Mouse (Mus musculus) midbrain, embryonic 12.5 days (tissue): ENCODE data around the gene Wnt5b. TPM values are rescaled to one million over a fixed set of nuclear protein-coding genes. Genes with fewer than 3 reads are reported as not detected.

Experiments used
- ATAC-seq: fragments of 200-750 bp; cut with Nextera tagmentation; 2 replicates; pipeline ENCODE4 v1.8.0; 2017; ENCODE audit warnings: low read depth, moderate TSS enrichment, moderate library complexity; ENCODE audit not compliant: low FRiP score
- H3K27ac ChIP-seq: fragments of 300-500 bp; sonication (generic); replicated peaks from 2 replicates; pipeline ENCODE4 v1.5.1; 2016; ENCODE audit warnings: mild to moderate bottlenecking
- H3K27me3 ChIP-seq: fragments of 300-500 bp; sonication (generic); 2 replicates; pipeline ENCODE4 v1.6.1; 2016; ENCODE audit warnings: mild to moderate bottlenecking
- H3K36me3 ChIP-seq: fragments of 300-500 bp; sonication (generic); 2 replicates; pipeline ENCODE4 v1.6.1; 2016
- H3K4me1 ChIP-seq: fragments of 300-500 bp; sonication (generic); 2 replicates; pipeline ENCODE4 v1.6.1; 2016
- H3K4me2 ChIP-seq: fragments of 300-500 bp; sonication (generic); replicated peaks from 2 replicates; pipeline ENCODE4 v1.6.1; 2016; ENCODE audit warnings: mild to moderate bottlenecking, moderate library complexity
- H3K4me3 ChIP-seq: fragments of 300-500 bp; sonication (generic); 2 replicates; pipeline ENCODE4 v1.5.1; 2016; ENCODE audit warnings: mild to moderate bottlenecking
- H3K9ac ChIP-seq: fragments of 300-500 bp; sonication (generic); replicated peaks from 2 replicates; pipeline ENCODE4 v1.6.1; 2016; ENCODE audit warnings: mild to moderate bottlenecking, moderate library complexity
- H3K9me3 ChIP-seq: fragments of 300-500 bp; sonication (generic); 2 replicates; pipeline ENCODE4 v1.6.1; 2016; ENCODE audit warnings: mild to moderate bottlenecking
- WGBS: fragments of 180-500 bp; shearing (Covaris S2); methylation state at CpG from one replicate; pipeline ENCODE4 v1.1.7; 2016; 5-methylcytosine and 5-hydroxymethylcytosine counted together
- polyA plus RNA-seq: library from polyadenylated mRNA; unstranded; fragments of >200 nt; fragmentation: Nextera tagmentation; extraction: Ambion mirVana; gene quantifications from 2 replicates; pipeline ENCODE4 v1.2.1, GENCODE M21; 2016

The Wnt5b gene
- polyA plus RNA-seq, 1 experiment from 2014 or later = 10.6 TPM

DNA sequence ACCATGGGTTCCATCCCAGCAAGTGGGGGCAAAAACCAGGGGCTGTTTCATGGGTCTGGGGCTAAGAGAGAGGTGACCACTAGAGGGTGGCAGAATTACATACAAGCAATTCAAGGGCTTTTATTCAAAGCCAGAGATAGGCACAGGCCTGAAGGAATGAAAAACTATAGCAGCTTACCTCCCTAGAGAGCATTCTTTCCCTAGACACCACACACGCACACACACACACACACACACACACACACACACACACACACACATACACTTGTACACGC lies 76.4 kb downstream of the Wnt5b start:
- no peaks in the 10 kb centered on the region for H3K9me3 ChIP-seq
- no peaks in the 10 kb centered on the region for H3K36me3 ChIP-seq
- H3K9ac ChIP-seq = no peak overlapping the region
- H3K27me3 ChIP-seq = no peaks in the 10 kb centered on the region
- no peak for ATAC-seq
- peaks cover 6% of the 10 kb centered on the region; the same call in 1 of the 2 replicates for H3K4me1 ChIP-seq
- H3K4me3 ChIP-seq = no peak overlapping the region
- no peak overlapping the region for H3K4me2 ChIP-seq
- H3K27ac ChIP-seq = no peak overlapping the region; the same call in 1 of the 2 replicates
- 92% methylated on average over 2 of the region's 2 CpGs for WGBS

DNA sequence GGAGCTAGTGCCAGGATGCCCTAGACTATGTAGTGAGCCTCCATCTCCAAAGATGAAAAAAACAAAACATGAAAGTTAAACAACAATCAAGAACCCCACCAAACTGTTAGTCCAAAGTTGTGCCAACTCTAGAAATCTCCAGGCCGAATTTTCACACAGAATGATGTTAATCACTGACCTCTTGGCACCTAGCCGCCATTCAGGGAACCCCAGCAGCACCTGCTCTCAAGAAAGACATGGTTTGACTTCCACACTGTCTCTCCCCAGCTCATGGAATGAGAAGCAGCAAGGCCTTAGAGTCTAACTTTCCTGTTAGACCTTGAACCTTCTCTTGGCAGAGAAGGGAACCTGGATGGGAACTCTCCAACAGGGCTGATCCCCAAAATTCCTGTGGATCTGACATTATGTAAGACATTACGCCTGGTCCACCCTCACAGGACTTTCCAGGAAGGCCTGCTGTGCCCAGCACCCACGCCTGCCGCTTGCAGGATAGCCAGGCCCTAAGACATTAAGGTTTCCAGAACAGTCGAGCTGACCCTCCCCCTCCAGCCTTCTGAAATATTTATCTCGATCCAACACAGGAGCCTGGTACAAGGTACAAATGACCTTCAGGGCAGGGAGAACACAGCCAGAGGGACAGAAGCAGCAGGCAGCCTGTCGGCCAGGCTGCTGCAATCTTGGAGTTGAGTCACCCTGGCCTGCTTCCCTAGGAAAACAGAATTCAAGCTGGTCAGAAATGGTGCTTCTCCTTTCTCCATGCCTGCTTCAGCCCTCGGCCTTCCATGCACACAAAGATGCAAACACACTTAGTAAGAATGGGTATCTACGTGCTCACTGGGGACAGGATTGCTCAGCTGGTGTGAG lies 77.0 kb downstream of the Wnt5b start:
- ATAC-seq = no peak

DNA sequence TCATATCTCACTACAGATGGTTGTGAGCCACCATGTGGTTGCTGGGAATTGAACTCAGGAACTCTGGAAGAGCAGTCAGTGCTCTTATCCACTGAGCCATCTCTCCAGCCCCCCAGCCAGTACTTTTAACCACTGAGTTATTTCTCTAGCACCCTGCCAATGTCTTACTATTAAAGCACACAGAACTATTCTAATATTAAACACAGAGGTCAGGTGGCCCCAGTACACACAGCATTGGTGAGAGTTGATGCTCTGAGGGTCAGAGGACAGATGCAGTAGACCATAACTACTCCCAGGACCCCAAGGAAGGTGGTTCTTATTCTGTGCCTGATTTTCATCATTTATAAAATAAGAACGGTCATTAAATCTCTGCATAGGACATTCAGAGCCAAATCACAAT lies 78.0 kb downstream of the Wnt5b start:
- WGBS = 91% methylated on average over 1 of the region's 1 CpGs
- Histone ChIP-seq H3K4me2 (no peak overlapping the region), H3K27ac (no peak overlapping the region), H3K4me1 (peaks cover 6% of the 10 kb centered on the region; the same call in 1 of the 2 replicates), H3K36me3 (no peaks in the 10 kb centered on the region), H3K27me3 (no peaks in the 10 kb centered on the region), H3K9me3 (no peaks in the 10 kb centered on the region), H3K9ac (no peak overlapping the region), H3K4me3 (no peak overlapping the region)
- ATAC-seq = no peak

More for the DNA sequence above, 77.0 kb downstream of the Wnt5b start:
- H3K27ac ChIP-seq = no peak overlapping the region; the same call in 1 of the 2 replicates
- H3K9ac ChIP-seq = no peak overlapping the region
- no peaks in the 10 kb centered on the region for H3K36me3 ChIP-seq
- no peaks in the 10 kb centered on the region for H3K27me3 ChIP-seq
- WGBS = 71% methylated on average over 10 of the region's 10 CpGs
- peaks cover 6% of the 10 kb centered on the region; the same call in 1 of the 2 replicates for H3K4me1 ChIP-seq
- H3K4me2 ChIP-seq = no peak overlapping the region
- no peaks in the 10 kb centered on the region for H3K9me3 ChIP-seq
- no peak overlapping the region for H3K4me3 ChIP-seq

DNA sequence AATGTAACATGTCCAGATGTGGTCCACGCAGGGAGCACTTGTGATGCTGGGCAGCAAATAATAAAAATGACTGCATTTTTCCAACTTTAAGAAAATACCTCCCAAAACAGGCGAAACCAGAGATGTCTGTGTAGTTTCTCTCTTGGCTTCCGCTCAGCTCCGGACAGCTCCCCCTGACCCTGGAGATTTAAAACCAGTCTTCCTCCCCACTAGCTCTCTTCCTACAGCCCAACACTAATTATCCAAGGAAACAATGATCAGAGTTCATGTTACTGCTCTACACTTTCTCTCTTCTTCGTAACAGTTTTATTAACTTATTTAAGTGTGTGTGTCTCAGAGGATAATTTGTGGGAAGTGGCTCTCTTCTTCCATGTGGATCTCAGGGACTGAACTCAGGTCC lies 83.8 kb downstream of the Wnt5b start:
- H3K4me1 ChIP-seq = peaks cover 5% of the 10 kb centered on the region; the same call in 1 of the 2 replicates
- WGBS = 91% methylated on average over 5 of the region's 5 CpGs
- H3K36me3 ChIP-seq = no peaks in the 10 kb centered on the region
- H3K27ac ChIP-seq = no peak overlapping the region
- no peak overlapping the region for H3K9ac ChIP-seq
- ATAC-seq = no peak
- no peaks in the 10 kb centered on the region for H3K27me3 ChIP-seq
- no peak overlapping the region for H3K4me2 ChIP-seq
- no peaks in the 10 kb centered on the region for H3K9me3 ChIP-seq
- no peak overlapping the region for H3K4me3 ChIP-seq

DNA sequence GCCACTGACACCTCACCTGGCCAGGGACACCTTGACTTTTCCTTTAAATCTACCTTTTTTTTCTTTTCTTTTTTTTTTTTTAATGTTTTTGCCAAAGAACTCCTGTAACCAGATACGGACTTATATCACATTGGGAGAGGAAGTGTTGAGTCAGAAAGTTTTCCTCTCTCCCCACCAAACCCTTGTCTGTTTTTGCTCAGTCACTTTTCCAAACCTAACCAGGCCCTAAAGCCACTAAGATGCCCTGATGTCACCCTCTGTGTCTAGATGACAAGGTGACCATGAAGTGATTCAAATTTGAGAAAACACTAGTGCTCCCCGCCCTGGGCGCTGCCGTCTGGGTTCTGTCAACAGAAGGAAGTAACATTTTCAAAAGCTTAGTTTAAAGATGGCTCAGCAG lies 85.1 kb downstream of the Wnt5b start:
- H3K4me3 ChIP-seq = no peak overlapping the region
- WGBS = 87% methylated on average over 4 of the region's 4 CpGs
- no peak overlapping the region for H3K4me2 ChIP-seq
- H3K27ac ChIP-seq = no peak overlapping the region
- H3K36me3 ChIP-seq = no peaks in the 10 kb centered on the region
- H3K27me3 ChIP-seq = no peaks in the 10 kb centered on the region
- no peaks in the 10 kb centered on the region for H3K9me3 ChIP-seq
- 0 out of 2 replicates have a peak, but pooled peaks cover 3% of the 10 kb centered on the region for H3K4me1 ChIP-seq
- ATAC-seq = no peak
- no peak overlapping the region for H3K9ac ChIP-seq

DNA sequence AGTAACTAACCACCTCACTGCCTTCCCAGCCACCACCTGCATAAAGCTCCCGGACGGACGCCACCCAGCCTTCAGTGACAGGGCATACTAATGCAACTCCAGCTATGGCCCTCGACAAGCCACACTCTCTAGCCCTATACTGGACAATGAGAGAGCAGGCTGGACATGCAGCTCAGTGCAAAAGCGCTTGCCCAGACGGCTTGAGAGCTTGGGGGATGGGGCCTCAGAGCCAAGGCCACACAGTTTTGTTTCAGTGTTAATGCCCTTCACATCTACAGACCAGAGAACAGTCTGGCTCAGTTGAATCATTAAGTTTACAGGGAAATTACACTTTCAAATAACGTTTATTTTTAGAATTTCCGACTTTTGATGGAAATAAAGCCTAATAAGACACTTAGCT lies 86.0 kb downstream of the Wnt5b start:
- Histone ChIP-seq H3K36me3 (no peaks in the 10 kb centered on the region), H3K9me3 (no peaks in the 10 kb centered on the region), H3K4me3 (no peak overlapping the region), H3K4me2 (no peak overlapping the region), H3K4me1 (0 out of 2 replicates have a peak, but pooled peaks cover 3% of the 10 kb centered on the region), H3K9ac (no peak overlapping the region), H3K27ac (no peak overlapping the region), H3K27me3 (no peaks in the 10 kb centered on the region)
- no peak for ATAC-seq
- 60% methylated on average over 8 of the region's 8 CpGs for WGBS

DNA sequence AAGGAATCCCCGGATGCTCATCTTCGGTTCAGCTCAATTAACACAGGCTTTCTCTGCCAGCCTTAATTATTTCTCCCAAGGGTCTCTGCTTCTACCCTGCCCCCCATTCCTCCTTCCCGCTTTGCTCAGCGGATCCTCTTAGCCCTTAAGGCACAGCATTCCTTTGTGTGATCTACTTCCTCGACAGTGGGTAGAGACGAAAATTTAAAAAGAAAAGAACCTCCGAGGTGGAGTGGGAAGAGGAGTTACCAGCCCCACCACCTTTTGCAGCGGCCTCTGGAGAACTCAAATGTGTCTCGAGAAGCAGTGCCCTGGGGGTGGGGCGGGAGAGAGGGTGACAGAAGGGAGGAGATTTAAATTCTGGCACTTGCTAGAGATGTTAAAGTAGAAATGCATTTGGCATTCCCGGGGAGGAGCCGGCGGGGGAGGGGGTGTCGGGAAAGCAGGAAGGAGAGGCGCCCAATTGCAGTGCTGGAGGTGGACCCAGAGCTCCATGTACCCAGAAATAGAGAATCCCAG lies 92.1 kb downstream of the Wnt5b start:
- Histone ChIP-seq H3K27me3 (peaks cover 19% of the 10 kb centered on the region), H3K36me3 (no peaks in the 10 kb centered on the region), H3K4me1 (peaks cover 44% of the 10 kb centered on the region), H3K9ac (peak overlapping the region; percentile 48), H3K4me3 (peak overlapping the region; percentile 34), H3K27ac (peak overlapping the region; percentile 72), H3K4me2 (peak overlapping the region; percentile 60), H3K9me3 (no peaks in the 10 kb centered on the region)
- ATAC-seq = peak; percentile 52; the same call in 1 of the 2 replicates
- WGBS = under 1% methylated on average over 15 of the region's 15 CpGs

DNA sequence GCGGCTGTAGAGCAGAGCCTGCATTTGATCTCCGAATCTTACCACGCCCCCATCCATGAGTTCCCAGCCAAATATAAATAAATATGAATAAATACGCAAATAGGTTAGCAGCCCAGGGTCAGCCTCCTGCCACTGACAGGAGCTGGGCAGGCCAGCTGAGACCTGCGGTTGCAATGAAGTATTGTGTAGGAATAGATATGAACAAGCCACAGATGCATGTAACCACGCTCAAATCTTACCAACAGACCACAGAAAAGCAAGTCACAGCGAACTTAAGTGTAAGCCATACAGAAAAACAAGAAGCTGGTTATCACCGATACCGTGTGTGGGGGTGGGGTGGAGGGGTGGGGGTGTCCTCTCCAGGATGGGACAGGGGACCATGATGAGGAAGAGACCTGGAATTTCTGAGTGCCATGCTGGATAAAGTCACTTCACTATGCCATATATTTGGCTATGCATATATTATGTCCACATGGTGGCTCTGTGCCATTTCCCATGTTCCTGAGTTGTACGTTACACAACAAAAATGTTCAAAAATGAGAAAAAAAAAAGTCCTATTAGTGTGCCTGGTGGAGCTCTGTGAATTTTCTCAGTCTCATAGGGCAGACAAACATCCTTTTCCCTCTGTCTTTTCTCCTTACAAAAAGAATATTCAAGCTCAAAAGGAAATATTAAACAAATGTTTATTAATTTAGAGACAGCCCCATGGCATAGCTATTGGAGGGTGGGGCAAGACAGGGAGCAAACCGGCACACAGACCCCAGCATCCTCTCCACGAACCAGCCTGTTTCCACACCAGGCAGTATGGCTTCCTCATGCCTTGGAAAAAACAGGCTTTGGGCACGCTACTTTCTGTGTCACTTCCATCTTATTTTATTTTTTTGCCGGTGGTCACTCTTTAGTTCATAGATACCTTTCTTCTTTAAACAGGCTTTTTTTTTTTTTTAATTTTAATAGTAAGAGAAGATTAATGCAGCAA lies 92.9 kb downstream of the Wnt5b start:
- Histone ChIP-seq H3K27ac (peak overlapping the region; percentile 72), H3K9me3 (no peaks in the 10 kb centered on the region), H3K4me3 (no peak overlapping the region), H3K4me2 (peak overlapping the region; percentile 60), H3K27me3 (peaks cover 20% of the 10 kb centered on the region), H3K9ac (no peak overlapping the region), H3K4me1 (peaks cover 44% of the 10 kb centered on the region), H3K36me3 (no peaks in the 10 kb centered on the region)
- 53% methylated on average over 14 of the region's 14 CpGs for WGBS
- ATAC-seq = no peak

DNA sequence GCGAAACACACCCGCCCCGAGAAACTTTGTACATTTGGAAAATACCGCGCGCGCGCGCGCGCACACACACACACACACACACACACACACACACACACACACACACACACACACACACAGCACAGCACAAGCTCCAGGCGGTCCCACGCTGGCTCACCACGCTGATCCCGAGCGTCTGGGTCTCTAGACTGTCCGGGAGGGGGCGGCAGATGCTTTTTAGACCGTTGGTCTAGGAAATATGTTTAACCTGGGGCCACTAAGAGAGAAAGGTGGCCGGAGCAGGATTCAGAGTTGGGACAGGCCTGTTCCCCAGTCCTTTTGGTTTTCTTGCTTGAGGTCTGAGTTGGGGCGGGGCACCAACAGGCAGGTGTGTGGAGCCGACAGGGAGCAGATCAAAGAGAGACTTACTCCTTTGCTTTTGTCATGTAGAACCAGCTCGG lies 95.1 kb downstream of the Wnt5b start:
- peaks cover 44% of the 10 kb centered on the region for H3K4me1 ChIP-seq
- H3K9ac ChIP-seq = peak overlapping the region; percentile 49
- ATAC-seq = peak; percentile 39; the same call in 1 of the 2 replicates
- H3K9me3 ChIP-seq = no peaks in the 10 kb centered on the region
- WGBS = 3% methylated on average over 18 of the region's 23 CpGs
- no peak overlapping the region for H3K27ac ChIP-seq
- H3K4me3 ChIP-seq = peak overlapping the region; percentile 35
- H3K27me3 ChIP-seq = peaks cover 22% of the 10 kb centered on the region
- H3K4me2 ChIP-seq = peak overlapping the region; percentile 57
- H3K36me3 ChIP-seq = no peaks in the 10 kb centered on the region

DNA sequence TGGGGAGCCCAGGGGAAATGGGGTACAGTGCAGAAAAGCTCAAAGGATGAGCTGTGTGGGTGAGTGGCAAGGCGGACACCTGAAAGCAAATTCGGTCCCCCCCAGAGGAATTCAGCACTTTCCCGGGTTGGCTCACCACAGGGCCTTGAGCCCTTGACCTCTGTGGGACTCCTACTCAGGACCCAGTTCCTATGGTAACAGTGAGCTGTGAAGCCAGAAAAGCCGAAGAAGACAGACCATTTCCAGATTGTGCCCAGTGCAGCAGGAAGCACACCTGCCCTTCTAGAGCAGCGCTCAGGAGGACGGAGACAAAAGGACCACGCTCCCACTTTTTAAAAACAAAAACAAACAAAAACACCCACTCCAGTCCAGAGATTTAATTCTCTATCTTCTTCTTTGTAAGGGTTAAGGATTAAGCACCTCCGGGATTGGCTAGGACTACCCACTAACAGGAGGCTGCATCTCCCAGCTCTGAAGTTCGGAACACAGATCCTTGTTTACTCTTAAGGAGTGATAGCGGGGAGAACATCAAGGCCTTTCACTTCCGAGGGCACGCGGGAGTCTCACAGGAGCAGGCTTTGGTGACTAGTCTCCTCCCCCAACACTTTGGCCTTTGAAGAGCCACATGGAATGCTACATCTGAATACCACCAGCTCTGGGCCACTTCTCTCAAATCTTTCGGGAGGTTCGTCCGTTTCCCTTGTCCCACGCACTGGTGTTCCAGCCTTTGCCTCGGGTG lies 95.7 kb downstream of the Wnt5b start:
- Histone ChIP-seq H3K9me3 (no peaks in the 10 kb centered on the region), H3K36me3 (no peaks in the 10 kb centered on the region), H3K4me3 (peak overlapping the region; percentile 35), H3K9ac (peak overlapping the region; percentile 49), H3K27ac (no peak overlapping the region), H3K27me3 (peaks cover 22% of the 10 kb centered on the region), H3K4me1 (peaks cover 49% of the 10 kb centered on the region), H3K4me2 (peak overlapping the region; percentile 57)
- no peak for ATAC-seq
- 6% methylated on average over 18 of the region's 18 CpGs for WGBS
